Mouse (Mus musculus) kidney, adult 8-10 months (tissue): Measurements from ENCODE around the gene Rpa1.

ENCODE experiments used
- DNase-seq, 2 experiments: peaks; one replicate each; pipeline ENCODE4 v3.0.0; 2022

The Rpa1 gene

DNA sequence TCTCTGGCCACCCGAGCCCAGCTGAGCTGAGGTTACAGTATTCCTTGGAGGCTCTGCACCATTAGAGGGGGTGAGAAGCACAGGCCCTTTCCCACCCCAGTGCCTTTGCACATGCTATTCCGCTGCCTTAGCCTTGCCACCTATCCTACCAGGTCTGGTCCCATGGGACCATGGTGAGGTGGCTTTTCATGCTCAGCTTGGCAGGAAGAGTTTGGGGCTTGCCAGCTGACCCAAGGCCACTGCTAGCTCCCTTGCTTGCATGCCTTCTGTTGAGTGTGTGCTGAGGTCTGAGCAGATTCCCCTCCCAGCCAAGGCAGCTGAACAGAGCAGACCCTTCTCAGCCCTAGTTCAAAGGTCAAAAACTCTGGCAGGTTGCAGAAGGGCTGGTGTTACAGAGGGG, 87.1 kb downstream of the Rpa1 start:
- no peak for DNase-seq

DNA sequence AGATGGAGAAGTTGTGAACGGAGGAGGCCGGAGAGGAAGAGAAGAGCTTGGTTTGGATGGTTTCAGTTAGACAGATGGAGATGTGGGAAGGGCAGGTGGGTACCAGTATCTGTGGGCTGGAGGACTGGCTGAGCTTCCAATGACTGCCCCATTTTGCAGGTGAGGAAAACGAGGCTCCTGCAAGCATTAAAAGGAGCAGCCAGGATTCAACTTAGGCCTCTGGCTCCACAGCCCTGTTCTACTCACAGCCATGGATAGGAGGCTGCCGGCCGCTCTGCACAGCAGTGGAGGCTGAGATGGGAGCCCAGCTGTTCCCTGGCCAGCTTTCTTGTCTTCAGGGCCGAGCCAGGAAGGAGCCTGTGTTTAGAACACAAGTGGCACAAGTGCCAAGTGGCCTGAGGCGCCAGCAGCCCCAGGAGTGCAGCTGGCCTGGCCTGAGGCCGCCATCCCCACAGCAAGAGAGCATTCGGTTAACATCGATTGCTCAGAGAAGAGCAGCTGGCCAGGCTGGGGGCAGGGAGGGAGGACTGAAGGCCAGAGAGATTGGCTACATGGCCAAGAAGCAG, 88.0 kb downstream of the Rpa1 start:
- no peak for DNase-seq

DNA sequence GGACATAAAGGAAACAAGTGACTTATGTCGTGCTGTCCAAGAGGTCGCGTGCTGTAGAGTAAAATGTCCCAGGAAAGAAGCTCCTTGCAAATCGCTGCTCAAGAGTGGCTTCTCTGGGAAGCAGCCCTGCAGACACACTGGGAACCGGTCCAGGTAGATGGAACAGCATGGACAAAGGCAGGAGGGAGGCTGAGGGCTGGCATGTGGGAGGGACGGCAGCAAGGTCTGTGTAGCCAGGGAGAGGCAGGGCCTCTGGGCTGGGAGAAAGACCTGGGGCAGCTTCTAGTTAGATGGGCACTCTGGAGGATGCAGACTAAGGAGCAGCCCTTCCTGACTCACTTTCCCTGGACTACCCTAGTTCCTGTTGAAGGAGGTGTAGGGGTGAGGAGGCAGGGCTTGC, 88.7 kb downstream of the Rpa1 start:
- no peak for DNase-seq

DNA sequence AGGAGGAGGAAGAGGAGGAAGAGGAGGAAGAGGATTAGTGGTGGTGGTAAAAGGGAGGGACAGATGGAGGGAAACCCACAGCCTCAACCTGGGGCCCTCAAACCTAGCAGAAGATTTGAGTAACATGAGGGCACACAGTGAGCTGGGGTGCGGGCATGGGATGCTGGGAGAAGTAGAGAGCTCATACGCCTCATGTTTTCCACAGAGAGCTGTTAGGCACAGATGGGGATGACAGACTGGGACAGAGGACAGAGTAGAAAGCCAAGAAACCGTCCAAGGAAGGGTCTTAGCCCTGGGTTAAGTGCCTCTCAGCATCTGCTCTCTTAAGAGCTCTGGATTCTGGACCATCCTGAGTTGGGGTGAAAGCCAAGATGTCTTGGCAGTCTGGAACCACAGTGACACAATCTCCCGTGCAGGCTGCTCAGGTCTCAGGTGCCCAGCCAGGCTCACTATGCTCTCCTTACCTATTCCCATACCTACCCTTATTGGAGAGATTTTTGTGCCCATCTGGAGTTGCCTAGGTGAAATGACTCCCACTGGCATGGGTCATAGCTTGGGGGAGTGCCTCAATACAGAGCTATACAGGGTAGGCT, 91.0 kb downstream of the Rpa1 start:
- no peak for DNase-seq

DNA sequence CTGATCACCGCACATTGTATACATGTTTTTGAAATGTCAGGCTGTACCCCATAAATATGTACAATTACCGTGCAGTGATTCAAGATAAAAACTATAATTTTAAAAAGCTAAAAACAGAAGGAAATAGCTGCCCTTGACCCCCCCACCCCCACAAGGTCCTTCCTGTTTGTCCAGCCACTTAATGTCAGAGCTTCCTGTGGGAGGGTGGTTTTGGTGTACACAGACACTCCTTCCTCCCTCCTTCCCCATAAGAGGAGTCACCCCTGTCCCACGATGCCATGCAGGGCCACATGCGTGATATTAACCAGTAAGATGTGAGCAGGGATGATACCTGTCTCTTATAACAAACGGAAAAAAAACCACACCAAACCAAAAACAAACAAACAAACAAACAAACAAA, 92.8 kb downstream of the Rpa1 start:
- DNase-seq, result no peak

DNA sequence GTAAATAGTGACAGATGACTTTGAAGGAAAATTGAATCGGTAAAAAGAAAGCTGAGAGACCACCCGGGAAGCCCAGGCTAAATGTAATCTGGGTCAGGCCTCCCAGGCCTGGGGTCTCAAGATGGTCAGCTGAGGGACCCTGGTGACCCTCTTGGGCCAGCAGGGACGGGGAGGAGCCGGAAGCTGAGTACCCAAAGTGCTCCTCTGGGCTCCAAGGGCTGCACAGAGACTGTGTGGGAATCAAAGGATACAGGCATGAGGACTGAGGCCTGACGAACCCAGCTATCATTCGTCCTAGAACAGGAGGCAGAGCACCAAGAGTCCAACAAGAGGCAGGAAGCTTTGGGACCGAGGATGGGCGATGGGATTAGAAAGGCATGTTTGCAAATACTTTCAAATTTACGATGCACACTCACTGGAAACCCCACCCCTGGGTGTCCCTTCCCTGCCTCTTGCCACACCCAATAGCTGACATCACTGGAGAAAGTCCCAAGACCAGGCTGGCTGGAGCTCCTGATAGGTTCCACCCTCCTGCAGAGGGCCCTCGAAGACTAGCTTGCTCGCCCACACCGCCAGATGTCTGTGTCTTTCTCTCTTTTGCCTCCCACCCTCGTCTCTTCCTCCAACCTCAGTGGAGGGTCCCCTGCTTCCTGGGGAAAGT, 93.7 kb downstream of the Rpa1 start:
- DNase-seq, result peak; percentile 40 to 49

DNA sequence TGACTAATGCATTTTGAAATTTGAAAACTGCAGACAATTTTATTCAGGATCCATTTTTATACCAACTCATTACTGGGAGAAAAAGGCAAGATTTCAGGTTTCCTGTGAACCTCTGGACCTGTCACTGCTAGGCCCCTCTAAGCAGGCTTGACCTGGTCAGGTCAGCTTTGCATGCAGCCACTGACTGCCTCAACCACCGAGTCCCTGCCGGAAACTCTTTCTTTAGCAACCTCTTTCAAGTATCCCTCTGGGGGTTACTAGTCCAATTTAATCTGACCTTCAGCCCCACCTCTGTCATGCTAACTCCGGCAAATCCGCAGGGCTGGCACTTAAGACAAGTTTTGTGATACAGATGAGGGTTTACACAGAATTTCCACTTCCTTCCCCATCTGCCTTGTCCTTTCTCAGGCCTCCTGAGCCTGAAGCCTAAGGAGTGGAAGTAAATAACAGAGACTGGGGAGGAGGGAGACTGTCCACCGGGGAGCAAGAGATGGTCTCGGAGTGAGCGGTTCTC, 96.5 kb downstream of the Rpa1 start:
- DNase-seq, result no peak

DNA sequence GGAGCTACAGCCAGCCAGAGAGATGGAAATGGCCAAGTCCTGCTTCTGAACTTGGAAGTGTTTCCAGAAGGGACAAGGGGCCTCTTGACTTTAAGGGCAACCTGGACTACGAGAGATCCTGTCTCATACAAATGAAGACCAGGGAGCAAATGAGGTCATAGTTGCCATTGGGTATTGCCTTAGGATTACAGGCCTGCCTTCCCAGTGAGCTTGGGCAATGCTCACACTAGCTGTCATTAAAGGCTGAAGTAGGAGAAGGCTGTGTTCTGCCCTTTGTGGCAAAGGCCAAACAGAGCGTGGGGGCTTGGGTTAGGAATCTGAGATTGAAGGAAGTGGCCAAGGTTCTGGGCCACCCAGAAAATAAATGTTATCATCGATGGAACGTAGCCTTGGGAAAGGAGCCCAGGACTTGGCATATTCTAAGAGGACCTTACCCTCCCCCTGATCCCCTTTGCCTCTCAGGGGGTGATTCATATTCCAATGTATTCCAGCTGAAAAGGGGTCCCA, 97.1 kb downstream of the Rpa1 start:
- no peak for DNase-seq

DNA sequence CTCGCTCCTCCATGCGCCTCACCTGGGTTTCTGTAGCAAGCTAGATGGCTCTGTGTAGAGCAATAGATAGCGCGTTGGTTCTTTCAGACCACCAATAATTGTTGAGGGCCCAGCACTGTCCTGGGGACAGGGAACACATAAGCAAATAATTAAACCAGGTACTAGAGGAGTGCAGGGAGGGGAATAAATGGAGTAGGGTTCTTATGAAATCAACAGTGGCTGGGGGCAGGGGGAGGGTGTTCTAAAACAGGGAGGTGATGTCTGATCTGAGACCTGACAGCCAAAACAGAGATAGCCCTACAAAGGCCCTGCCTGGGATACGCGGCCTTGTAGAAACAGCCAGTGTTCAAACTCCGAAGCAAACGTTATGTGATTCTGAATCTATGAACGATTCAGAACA, 98.5 kb downstream of the Rpa1 start:
- DNase-seq, result peak in 1 of 2 experiments; percentile 39
